Mouse (Mus musculus) testis, adult 2 months (tissue): ENCODE results near the gene Scg2.

ENCODE experiments used
- CTCF ChIP-seq: fragments of 200-500 bp; IDR thresholded peaks from 2 replicates; pipeline ENCODE4 v1.5.1; 2012; ENCODE audit warnings: low read depth, mild to moderate bottlenecking, inconsistent platforms, low read length, moderate library complexity; ENCODE audit not compliant: control insufficient read depth, insufficient read depth, insufficient replicate concordance
- POLR2A ChIP-seq: fragments of 200-500 bp; IDR thresholded peaks from 2 replicates; pipeline ENCODE4 v1.6.1; 2012; ENCODE audit warnings: low read depth, mild to moderate bottlenecking, inconsistent platforms, low read length, moderate library complexity; ENCODE audit not compliant: control insufficient read depth

DNA sequence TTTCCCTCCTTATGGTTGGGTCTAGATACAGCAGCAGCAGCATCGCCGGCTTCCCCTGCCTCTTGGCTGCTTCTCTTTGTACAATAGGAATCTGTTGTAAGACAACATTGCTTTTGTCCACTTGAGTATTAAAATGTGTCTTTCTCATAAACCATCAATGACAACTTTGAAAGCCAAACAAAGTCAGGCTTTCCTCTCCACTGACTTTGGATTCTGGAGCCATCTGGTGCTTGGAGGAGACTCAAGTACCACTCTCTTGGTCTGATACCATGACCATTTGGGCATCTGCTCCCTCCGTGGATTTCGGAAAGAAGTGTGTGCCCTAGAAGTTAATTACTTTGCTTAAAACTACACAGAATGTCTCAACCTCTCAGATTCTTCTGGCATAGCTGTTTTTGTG is 5.7 kb upstream of the Scg2 start:
- TF ChIP-seq CTCF (no peak), POLR2A (no peak)
